Mouse (Mus musculus) urinary bladder, postnatal 10 days (tissue): ENCODE results near the gene Ftsj3.

Experiments
- DNase-seq: peaks from one replicate; pipeline ENCODE4 v3.0.0; 2022; ENCODE audit warnings: low spot score

Ftsj3 gene

DNA sequence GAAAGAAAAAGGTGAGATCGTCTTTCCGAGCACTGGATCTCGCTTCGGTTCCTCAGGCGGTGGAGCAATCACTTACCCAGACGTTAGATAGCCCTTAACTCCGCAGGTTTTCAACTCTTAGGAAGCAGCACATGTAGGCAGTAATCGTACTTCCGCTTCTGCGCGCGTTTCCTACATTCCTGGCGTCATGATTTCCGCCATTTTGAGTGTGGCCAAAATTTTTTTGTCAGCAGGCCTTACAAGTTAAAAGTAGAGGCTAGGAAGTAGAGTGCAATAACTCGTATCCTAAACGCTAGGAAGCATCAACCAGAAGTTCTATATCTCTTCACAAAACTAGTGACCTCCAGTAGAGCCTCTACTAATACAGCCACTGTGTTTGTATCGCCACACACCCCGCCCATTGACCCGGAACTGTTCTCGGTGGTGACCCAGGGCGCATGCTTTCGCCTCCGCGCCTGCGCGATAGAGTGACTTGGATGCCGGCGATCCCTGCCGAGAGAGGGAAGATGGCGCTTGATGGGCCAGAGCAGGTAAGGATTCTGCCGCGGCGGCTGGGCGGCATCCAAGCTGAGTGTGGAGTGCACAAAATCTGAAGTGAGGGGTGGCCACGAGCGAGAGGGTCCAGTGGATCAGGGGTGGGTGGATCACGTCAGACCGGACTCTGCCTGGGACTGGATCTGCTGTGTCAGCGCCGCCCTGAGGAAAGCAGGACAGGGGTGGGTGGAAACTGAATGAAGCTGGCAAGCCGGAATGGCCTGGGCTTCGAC is at the start of gene Ftsj3, which contains the start of gene Psmc5:
Gene Ftsj3, minus strand, starts transcription at position 395 of the 767 bp plus-strand sequence.
Gene Psmc5, plus strand, starts transcription at position 470 of the 767 bp plus-strand sequence.
- peak; percentile 94 for DNase-seq

- no peak for DNase-seq
Observed at GRCm38 (mm10) chr11:106305348-106306064, 49.6 kb upstream of the Ftsj3 start.

DNA sequence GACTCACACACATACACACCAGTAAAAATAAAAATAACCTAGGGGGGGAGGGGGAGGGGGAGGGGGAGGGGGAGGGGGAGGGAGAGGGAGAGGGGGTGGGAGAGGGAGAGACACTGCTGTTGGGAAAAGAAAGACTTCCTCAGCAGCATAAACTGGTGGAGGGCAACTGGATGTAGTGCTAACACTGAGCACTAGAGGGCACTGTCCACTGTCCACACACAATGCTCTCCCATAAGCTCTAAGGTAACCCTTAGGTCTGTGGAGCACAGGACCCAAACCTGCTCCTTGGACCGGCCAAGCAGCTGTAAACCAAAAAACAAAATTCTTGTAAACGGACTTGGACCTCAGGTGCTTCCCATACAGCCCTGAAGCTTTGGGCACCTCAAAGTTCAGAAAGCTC is 46.8 kb upstream of the Ftsj3 start:
- DNase-seq, result no peak

GRCm38 (mm10) chr11:106301765-106302164 is 45.9 kb upstream of the Ftsj3 start, which contains the start of gene Gh:
Gene Gh, minus strand, starts transcription at chr11:106301865.
- DNase-seq, result no peak

DNA sequence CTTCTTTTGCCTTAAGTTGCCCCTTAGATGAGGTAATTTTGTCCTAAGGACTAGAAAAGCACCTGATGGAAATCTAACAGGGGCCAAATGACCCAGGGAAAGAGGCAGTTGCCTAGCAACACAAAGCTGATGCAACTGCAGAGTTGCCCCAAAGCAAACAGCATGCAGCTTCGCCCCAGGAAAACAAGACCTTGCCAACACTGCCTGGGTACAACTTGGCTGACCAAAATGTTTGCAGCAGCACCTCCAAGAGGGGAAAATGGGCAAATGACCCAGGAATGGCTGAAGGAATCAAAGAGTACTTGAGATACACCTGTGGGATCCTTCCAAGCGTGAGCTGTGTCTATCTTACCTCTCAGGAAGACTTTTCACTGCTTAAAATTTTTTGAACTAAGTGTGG is 36.0 kb upstream of the Ftsj3 start:
- DNase-seq, result no peak

DNA sequence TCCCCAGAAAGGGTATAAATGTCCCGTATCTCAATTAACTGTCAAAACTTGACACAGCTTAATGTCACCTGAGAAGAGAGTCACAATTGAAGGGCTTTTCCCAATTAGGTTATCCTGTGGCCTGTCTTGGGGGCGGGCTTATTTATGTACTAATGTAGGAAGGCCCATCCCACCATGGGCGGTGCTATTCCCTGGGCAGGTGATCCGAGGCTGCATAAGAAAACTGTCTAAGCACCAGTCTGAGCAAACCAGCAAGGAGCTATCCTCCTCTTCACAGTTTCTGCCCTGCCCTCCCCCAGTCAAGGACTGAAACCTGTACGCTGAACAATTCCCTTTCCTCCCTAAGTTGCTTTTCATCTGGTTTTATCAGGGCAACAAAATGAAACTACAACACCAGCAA is 34.5 kb upstream of the Ftsj3 start:
- DNase-seq, result no peak

DNA sequence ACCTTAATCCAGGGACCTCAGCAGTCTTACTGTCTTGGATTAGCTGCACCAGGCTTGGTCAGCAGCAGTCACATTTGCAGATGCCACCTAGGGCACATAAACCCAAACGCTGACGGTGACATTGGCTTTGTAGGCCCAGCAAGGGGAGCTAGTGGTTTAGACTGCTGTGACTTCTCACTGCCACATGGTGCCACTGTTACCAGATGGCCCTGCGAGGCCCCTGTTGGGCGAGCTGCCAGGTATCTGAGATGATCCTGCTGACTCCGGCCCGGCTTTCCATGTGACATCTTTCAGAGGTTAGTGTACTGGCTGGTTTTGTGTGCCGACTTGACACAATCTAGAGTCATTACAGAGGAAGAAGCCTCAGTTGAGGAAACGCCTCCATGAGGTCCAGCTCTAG is 33.5 kb upstream of the Ftsj3 start:
- no peak for DNase-seq

DNA sequence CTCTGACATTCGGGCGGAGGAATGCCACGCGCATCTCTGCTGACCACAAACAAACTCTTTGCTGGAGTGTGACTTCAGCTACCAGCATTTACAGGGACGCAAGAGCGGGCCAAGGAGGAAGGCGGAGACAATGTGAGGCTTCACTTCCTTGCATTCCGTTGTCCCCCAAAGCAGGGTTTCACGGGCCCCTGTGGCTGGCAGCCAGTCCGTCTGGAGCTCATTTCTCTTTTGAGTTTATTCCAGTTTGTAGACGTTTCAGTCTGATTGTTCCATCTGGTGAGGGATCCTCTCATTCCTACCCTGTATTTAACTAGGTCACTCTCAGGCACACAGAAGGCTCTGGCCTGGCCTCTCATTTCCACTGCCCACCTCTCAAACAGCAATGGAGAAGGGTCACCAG is 31.1 kb upstream of the Ftsj3 start:
- no peak for DNase-seq

DNA sequence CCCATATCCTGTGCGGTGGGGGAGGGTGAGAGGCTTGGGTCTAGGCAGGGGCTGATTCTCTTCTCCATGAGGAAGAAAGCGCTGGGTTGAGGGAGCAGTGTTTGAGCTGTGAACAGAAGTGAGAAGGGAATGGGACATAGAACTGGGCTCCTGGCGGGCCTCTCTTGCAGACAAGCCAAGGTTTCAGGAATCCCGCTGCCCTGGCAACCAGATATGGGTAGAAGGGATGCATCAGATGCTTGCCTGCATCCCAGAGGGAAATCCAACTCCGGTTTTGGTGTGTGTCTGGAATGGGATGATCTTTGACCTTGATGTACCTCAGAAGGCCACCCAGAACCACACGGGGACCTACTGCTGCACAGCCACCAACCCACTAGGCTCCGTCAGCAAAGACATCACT is 30.3 kb upstream of the Ftsj3 start:
- DNase-seq, result no peak

- no peak for DNase-seq
Observed at GRCm38 (mm10) chr11:106284126-106284525, 28.2 kb upstream of the Ftsj3 start.

DNA sequence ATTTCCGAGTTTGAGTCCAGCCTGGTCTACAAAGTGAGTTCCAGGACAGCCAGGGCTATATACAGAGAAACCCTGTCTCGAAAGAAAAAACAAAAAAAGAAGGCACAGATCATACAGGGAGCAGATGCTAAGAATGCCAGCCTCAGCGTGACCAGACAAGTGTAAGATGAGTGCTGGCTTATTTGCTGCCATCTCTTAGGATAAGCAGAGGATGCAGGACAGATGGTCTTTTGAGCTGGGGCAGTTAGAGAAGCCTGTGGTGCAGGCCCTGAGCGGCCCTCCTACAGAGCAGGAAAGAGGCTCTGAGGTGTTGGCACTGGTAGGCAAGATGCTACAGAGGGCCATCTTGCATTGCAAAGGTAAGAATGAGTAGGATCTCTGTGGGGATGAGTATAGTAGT is 27.5 kb upstream of the Ftsj3 start:
- no peak for DNase-seq

GRCm38 (mm10) chr11:106282452-106282851 is 26.6 kb upstream of the Ftsj3 start:
- no peak for DNase-seq

DNA sequence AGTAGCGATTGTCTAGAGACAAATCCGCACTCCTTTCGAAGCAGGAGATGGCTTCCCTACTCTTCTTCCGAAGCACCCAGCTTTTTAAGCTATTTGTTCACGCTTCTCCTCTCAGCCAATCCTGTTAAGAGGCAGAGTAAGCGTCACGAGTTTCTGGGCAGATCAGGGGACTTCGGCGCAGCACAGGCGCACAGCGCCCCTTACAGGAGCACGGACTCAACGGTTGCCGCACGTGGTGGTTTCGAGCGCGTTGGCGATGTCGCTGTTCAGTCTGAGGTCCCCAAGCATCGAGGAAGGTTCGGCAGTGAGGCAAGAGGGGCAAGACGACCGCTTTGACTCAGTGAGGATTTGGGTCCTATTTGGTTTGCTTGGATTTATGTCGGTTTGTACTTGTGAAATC is 20.6 kb upstream of the Ftsj3 start, which contains the start of gene Tcam1:
Gene Tcam1, plus strand, starts transcription at position 219 of the 400 bp plus-strand sequence.
- DNase-seq, result peak; percentile 79

- no peak for DNase-seq
Observed at GRCm38 (mm10) chr11:106274971-106275411, 19.1 kb upstream of the Ftsj3 start.

DNA sequence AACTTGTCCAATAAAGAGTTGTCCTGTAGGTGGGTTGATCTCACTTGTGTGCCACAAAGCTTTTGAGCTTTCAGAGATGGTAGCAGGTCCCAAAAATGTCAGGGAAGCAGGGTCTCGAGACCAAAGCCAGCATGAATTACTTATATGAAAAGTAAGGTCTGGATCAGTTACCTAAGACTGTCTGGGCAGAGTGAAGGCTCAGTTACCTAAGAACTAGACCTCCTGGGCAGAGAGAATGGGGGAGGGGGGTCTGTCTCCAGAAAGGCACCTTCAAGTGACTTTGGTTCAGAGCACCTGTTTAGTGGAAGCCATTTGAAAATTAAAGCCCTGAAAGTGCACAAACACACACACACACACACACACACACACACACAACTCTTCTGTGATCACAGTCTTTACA is 18.5 kb upstream of the Ftsj3 start:
- no peak for DNase-seq

- DNase-seq, result no peak
Observed at GRCm38 (mm10) chr11:106273811-106274210, 17.9 kb upstream of the Ftsj3 start.

DNA sequence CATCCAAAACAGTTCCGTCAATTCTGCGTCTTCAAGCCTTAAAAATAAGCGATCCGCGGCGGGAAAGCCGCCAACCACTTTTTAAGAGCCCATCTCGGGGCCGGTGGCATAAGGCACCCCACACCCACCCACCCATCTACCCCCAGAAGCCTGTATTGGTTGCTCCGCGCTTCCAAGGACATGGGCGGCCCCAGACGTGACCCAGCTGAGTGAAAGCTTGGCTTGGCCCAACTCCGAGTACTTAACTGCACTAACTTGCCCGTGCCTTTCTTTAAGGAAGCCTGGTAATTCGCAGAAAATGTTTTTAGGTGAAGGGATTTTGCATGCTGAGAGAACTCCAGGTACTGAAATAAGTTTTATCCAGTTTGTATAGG is 17.4 kb upstream of the Ftsj3 start:
- no peak for DNase-seq

- DNase-seq, result peak; percentile 98
Observed at GRCm38 (mm10) chr11:106272644-106273310, 16.9 kb upstream of the Ftsj3 start, which contains the start of gene Smarcd2. Gene Smarcd2, minus strand, starts transcription at chr11:106272972.

GRCm38 (mm10) chr11:106271794-106272643 is 16.1 kb upstream of the Ftsj3 start:
- DNase-seq, result no peak

DNA sequence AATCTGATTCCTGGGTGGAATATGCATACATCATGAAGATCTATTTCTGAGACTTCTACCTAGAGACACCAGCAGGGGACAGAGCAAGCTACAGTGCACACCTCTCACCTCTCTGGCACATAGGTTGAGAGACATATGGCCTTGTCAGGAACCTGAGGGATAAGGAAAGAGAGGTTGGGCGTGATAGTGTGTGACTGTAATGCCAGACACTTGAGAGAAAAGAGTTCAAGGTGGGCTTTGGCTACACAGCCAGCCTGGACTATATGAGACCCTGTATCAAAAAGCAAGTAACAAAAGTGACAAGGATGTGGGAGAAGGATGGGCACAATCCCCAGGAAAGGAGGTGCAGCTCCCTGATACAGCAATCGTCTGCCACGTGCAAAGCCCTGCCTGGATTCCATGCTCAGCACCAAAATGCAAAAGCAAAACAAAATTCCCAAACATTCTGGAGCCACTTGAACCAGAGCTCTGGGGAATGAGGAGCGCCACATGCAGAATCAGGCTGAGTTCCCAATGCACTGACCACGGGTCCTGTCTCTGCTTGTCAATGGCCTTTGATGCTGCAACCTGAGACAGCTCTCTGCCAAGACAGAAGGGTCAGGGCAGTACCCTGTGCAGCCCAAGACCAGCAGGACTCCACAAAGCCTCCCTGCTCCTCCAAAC is 15.4 kb upstream of the Ftsj3 start:
- DNase-seq, result no peak

GRCm38 (mm10) chr11:106269060-106269431 is 13.2 kb upstream of the Ftsj3 start:
- DNase-seq, result no peak
